Mouse (Mus musculus) limb, embryonic 10.5 days (tissue): ENCODE data around the gene Olfr212. TPM values are rescaled to one million over a fixed set of nuclear protein-coding genes. Genes with fewer than 3 reads are reported as not detected.
"Not testable (repeated sequence)": the region's sequence is repeated elsewhere in the genome, so short reads cannot be mapped to it uniquely, and the experiment has no call there.

Source experiments
- DNase-seq: peaks from one replicate; pipeline ENCODE4 v3.0.0-alpha.2; 2017; ENCODE audit warnings: low spot score
- H3K27ac ChIP-seq: fragments of 300-500 bp; sonication (generic); 2 replicates; pipeline ENCODE4 v1.5.1; 2016; ENCODE audit warnings: mild to moderate bottlenecking
- H3K27me3 ChIP-seq: fragments of 300-500 bp; sonication (generic); 2 replicates; pipeline ENCODE4 v1.6.1; 2016; ENCODE audit warnings: low read depth, mild to moderate bottlenecking; ENCODE audit not compliant: poor library complexity, severe bottlenecking
- H3K36me3 ChIP-seq: fragments of 300-500 bp; sonication (generic); 2 replicates; pipeline ENCODE4 v1.6.1; 2016; ENCODE audit warnings: mild to moderate bottlenecking, moderate library complexity
- H3K4me1 ChIP-seq: fragments of 300-500 bp; sonication (generic); 2 replicates; pipeline ENCODE4 v1.6.1; 2016
- H3K4me3 ChIP-seq: fragments of 300-500 bp; sonication (generic); 2 replicates; pipeline ENCODE4 v1.5.1; 2016; ENCODE audit warnings: mild to moderate bottlenecking, moderate library complexity
- H3K9me3 ChIP-seq: fragments of 300-500 bp; sonication (generic); replicated peaks from 2 replicates; pipeline ENCODE4 v1.6.1; 2016; ENCODE audit warnings: mild to moderate bottlenecking
- WGBS: fragments of 180-500 bp; shearing (Covaris S2); methylation state at CpG from one replicate; pipeline ENCODE4 v1.1.7; 2016; 5-methylcytosine and 5-hydroxymethylcytosine counted together
- polyA plus RNA-seq: library from polyadenylated mRNA; unstranded; fragments of >200 nt; fragmentation: Nextera tagmentation; extraction: Ambion mirVana; gene quantifications from 2 replicates; pipeline ENCODE4 v1.2.1, GENCODE M21; 2016

Gene Olfr212
- polyA plus RNA-seq, result not detected in 2 replicates

- not testable (repeated sequence) for H3K4me3 ChIP-seq, H3K27ac ChIP-seq, H3K36me3 ChIP-seq, H3K27me3 ChIP-seq, DNase-seq, H3K4me1 ChIP-seq, H3K9me3 ChIP-seq
- 92% methylated on average over 19 of the region's 20 CpGs for WGBS
Measured at GRCm38 (mm10) chr6:116506302-116507003, at the start of gene Olfr212. Gene Olfr212 (plus strand): TSS chr6:116506516.

DNA sequence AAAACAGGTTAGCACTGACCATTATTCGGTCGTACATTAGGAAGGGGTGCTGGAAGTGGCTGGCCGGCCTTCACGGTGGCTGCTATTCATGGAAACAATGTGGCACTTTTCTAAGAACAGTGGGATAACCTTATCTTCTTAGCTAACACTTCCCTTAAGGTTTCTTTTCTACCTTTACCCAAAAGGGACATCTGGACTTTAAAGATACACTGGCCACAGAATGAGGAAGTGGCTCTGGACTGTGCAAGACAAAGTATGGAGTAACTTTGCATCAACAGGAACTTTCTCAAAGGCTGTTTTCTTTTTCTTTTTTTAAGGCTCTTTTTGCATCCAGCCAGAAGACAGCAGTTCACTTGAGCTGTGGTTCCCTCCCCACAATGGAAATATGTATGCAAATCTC lies 47.6 kb upstream of the Olfr212 start:
- peaks cover 7% of the 10 kb centered on the region for H3K4me1 ChIP-seq
- H3K4me3 ChIP-seq, result no peak overlapping the region
- no peaks in the 10 kb centered on the region for H3K9me3 ChIP-seq
- no peak for DNase-seq
- peaks cover 44% of the 10 kb centered on the region for H3K27me3 ChIP-seq
- H3K27ac ChIP-seq, result no peak overlapping the region
- H3K36me3 ChIP-seq, result no peaks in the 10 kb centered on the region
- 83% methylated on average over 4 of the region's 4 CpGs for WGBS

- Histone ChIP-seq H3K27me3 (peaks cover 44% of the 10 kb centered on the region), H3K36me3 (no peaks in the 10 kb centered on the region), H3K27ac (no peak overlapping the region), H3K9me3 (no peaks in the 10 kb centered on the region), H3K4me1 (peaks cover 7% of the 10 kb centered on the region), H3K4me3 (no peak overlapping the region)
- no peak for DNase-seq
- 76% methylated on average over 2 of the region's 2 CpGs for WGBS
Measured at GRCm38 (mm10) chr6:116459232-116459631, 47.1 kb upstream of the Olfr212 start.

DNA sequence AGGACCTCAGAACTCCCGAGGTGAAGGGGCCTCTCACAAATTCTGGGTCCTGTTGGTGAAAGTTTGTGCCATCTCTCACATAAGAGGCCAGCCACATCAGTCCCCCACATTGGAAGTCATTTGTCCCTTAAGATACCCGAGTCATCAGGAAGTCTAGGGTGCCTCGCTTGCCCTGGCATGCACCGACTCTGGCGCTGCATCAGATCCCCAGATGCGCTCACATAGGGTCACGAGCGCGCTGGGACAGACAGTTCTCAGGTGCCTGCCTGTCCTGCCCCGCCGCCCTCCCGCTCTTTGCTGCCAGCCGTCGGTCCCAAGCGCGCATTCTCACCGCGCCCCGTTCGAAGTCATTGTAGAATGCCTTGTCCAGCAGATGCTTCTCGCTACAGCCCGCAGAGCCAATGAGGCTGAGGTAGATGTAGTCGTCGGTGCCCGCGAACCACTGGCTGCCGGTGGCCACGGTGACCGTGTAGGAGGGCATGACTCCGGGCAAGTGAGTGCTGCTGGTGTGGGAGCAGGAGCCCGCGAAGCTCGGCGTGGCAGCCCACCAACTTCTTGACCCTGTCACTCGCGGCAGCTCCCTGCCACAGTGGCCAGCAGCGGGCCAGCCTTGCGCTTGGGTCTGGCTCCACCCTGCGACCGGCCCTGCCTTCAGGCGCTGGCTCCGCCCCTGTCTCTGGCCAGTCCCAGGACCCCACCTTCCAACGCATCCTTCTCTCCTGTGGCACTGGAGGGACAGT lies 45.6 kb upstream of the Olfr212 start, which contains the start of gene Alox5:
Gene Alox5, minus strand, starts transcription at position 635 of the 740 bp plus-strand sequence.
- H3K4me3 ChIP-seq, result peak within 1 kb of the TSS; percentile 54
- H3K9me3 ChIP-seq, result no peaks in the 10 kb centered on the region
- H3K27ac ChIP-seq, result no peak within 1 kb of the TSS
- peaks cover 7% of the 10 kb centered on the region for H3K4me1 ChIP-seq
- WGBS, result 4% methylated on average over 43 of the region's 43 CpGs
- H3K27me3 ChIP-seq, result peaks cover 44% of the 10 kb centered on the region
- peak; percentile 48 for DNase-seq
- H3K36me3 ChIP-seq, result no peaks in the 10 kb centered on the region

DNA sequence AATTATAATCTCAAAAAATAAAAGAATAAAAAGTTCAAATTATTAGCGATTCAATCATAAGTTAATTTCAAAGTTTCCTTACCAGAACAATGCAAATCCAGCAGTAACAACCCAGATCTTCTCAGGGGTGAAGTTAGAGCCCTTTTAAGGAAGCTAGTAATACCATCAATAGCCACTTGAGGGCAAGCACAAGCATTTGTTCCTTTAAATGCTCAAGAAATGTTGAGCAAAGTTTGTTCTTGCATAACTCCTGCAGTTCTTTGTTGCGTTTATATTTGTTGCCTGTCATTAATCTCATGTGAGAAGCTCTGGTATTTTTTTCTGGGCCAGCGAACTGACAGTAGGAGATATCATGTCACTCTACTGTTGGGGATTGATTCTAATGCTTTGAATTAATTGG lies 38.2 kb upstream of the Olfr212 start:
- H3K36me3 ChIP-seq, result no peaks in the 10 kb centered on the region
- no peak overlapping the region for H3K27ac ChIP-seq
- no peaks in the 10 kb centered on the region for H3K4me1 ChIP-seq
- 35% methylated on average over 3 of the region's 3 CpGs for WGBS
- no peaks in the 10 kb centered on the region for H3K9me3 ChIP-seq
- DNase-seq, result no peak
- no peaks in the 10 kb centered on the region for H3K27me3 ChIP-seq
- H3K4me3 ChIP-seq, result no peak overlapping the region

GRCm38 (mm10) chr6:116485081-116485480 lies 21.2 kb upstream of the Olfr212 start:
- H3K4me1 ChIP-seq, result no peaks in the 10 kb centered on the region
- DNase-seq, result no peak
- no peaks in the 10 kb centered on the region for H3K36me3 ChIP-seq
- H3K4me3 ChIP-seq, result no peak overlapping the region
- 79% methylated on average over 1 of the region's 1 CpGs for WGBS
- no peaks in the 10 kb centered on the region for H3K27me3 ChIP-seq
- no peak overlapping the region for H3K27ac ChIP-seq
- H3K9me3 ChIP-seq, result no peaks in the 10 kb centered on the region

- WGBS, result 77% methylated on average over 1 of the region's 1 CpGs
- Histone ChIP-seq H3K36me3 (no peaks in the 10 kb centered on the region), H3K9me3 (no peaks in the 10 kb centered on the region), H3K27me3 (no peaks in the 10 kb centered on the region), H3K27ac (no peak overlapping the region), H3K4me3 (no peak overlapping the region), H3K4me1 (no peaks in the 10 kb centered on the region)
- no peak for DNase-seq
Measured at GRCm38 (mm10) chr6:116486833-116487232, 19.5 kb upstream of the Olfr212 start.

DNA sequence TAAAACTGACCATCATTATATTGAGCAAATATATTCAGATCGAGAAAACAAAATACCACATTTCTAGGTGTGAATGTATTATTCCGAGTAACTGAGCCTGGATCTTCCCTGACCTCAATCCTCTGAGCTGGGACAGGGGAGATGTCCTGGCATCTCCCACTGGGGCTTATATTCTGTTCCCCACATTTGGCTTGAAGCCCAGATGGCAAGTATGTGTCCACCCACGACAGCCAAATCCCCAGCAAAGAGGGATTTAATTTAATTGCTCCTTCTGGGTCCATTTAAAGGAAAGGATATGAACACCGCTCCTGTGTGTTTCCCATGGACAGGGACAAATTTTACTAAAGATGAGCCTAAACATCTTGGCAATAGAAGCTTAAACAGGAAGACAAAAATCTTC lies 17.5 kb upstream of the Olfr212 start, which contains the start of gene Olfr211:
Gene Olfr211, plus strand, starts transcription at position 301 of the 400 bp plus-strand sequence.
- Histone ChIP-seq H3K4me1 (no peaks in the 10 kb centered on the region), H3K9me3 (no peaks in the 10 kb centered on the region), H3K36me3 (no peaks in the 10 kb centered on the region), H3K27ac (no peak within 1 kb of the TSS), H3K4me3 (no peak within 1 kb of the TSS), H3K27me3 (no peaks in the 10 kb centered on the region)
- no peak for DNase-seq
- WGBS, result 81% methylated on average over 4 of the region's 4 CpGs

DNA sequence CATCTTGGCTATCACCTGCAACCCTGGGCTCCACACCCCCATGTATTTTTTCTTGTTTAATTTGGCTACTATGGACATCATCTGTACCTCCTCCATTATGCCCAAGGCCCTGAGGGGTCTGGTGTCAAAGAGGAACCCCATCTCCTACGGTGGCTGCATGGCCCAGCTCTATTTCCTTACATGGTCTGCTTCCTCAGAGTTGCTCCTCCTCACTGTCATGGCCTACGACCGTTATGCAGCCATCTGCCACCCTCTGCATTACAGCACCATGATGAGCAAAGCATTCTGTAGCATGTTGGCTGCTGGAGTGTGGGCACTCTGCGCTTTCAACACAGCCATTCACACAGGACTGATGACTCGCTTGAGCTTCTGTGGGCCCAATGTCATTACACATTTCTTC lies 12.6 kb upstream of the Olfr212 start:
- WGBS, result 89% methylated on average over 5 of the region's 5 CpGs
- no peaks in the 10 kb centered on the region for H3K27me3 ChIP-seq
- no peaks in the 10 kb centered on the region for H3K4me1 ChIP-seq
- H3K4me3 ChIP-seq, result no peak overlapping the region
- H3K27ac ChIP-seq, result no peak overlapping the region
- H3K9me3 ChIP-seq, result no peaks in the 10 kb centered on the region
- DNase-seq, result no peak
- no peaks in the 10 kb centered on the region for H3K36me3 ChIP-seq

DNA sequence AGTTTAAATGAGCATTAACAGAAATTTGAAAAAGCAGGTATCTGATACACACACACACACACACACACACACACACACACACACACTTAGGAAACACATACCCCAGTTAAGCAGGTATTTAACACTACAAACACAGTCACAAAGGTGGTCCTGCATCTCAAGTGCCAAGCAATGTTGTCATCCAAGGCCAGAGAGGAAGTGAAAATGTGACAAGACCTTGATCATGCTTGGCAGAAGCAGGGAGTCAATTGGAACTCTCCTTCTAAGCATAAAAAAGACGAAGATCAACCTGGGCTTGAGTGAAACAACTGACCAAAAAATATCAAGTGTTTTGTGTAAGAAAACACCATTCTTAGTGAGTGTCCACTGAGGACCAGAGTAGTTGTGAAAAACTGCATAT lies 10.4 kb upstream of the Olfr212 start:
- no peak overlapping the region for H3K4me3 ChIP-seq
- whole genome bisulfite sequencing, result 83% methylated on average over 1 of the region's 1 CpGs
- no peak for DNase-seq
- H3K36me3 ChIP-seq, result no peaks in the 10 kb centered on the region
- no peak overlapping the region for H3K27ac ChIP-seq
- no peaks in the 10 kb centered on the region for H3K4me1 ChIP-seq
- H3K27me3 ChIP-seq, result no peaks in the 10 kb centered on the region
- H3K9me3 ChIP-seq, result no peaks in the 10 kb centered on the region

DNA sequence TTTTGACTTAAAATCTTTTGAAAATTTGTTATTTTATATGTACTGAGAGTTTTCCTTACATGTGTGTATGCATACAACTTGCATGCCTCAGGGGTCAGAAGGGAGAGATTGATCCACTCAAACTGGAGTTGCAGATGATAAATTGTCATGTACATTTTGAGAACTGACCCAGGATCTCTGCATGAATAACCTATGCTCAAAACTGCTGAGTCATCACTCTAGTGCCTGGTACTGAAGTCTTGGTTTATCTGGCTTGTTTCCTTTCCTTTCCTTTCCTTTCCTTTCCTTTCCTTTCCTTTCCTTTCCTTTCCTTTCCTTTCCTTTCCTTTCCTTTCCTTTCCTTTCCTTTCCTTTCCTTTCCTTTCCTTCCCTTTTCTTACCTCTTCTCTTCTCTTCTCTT lies 8.5 kb downstream of the Olfr212 start:
- no peak for DNase-seq
- H3K4me1 ChIP-seq, result no peaks in the 10 kb centered on the region
- no peak overlapping the region for H3K4me3 ChIP-seq
- no peaks in the 10 kb centered on the region for H3K36me3 ChIP-seq
- H3K9me3 ChIP-seq, result no peaks in the 10 kb centered on the region
- H3K27ac ChIP-seq, result no peak overlapping the region
- H3K27me3 ChIP-seq, result no peaks in the 10 kb centered on the region

GRCm38 (mm10) chr6:116538156-116538555 lies 31.8 kb downstream of the Olfr212 start, which contains the start of gene Olfr213:
Gene Olfr213 (plus strand): TSS chr6:116538456.
- H3K4me3 ChIP-seq, result no peak within 1 kb of the TSS
- WGBS, result 80% methylated on average over 1 of the region's 1 CpGs
- H3K36me3 ChIP-seq, result no peaks in the 10 kb centered on the region
- H3K9me3 ChIP-seq, result no peaks in the 10 kb centered on the region
- no peak for DNase-seq
- H3K27me3 ChIP-seq, result no peaks in the 10 kb centered on the region
- H3K4me1 ChIP-seq, result no peaks in the 10 kb centered on the region
- no peak within 1 kb of the TSS for H3K27ac ChIP-seq

DNA sequence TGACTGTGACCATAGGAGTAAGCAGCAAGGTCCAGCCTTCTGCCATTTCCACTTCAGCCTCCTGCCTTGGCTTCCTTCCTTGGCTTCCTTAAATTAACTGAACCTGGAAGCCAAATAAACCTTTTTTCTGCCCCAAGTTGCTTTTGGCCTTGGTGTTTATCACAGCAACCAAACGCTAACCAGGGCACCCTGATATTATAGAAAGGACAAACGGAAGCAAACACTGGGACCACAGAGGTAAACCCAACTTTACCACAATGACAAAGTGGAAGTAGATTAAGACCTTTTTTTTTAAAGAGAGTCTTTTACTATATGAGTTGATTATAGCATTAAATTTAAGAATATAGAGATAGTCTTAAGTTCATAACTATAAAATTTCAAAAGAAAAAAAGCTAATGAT lies 36.2 kb downstream of the Olfr212 start:
- DNase-seq, result no peak
- no peaks in the 10 kb centered on the region for H3K9me3 ChIP-seq
- H3K4me1 ChIP-seq, result no peaks in the 10 kb centered on the region
- H3K36me3 ChIP-seq, result no peaks in the 10 kb centered on the region
- H3K4me3 ChIP-seq, result no peak overlapping the region
- WGBS, result 88% methylated on average over 2 of the region's 2 CpGs
- no peak overlapping the region for H3K27ac ChIP-seq
- H3K27me3 ChIP-seq, result no peaks in the 10 kb centered on the region
